Mouse (Mus musculus) CH12.LX (cell line): ENCODE measurements around the gene Stat6. TPM values are rescaled to one million over a fixed set of nuclear protein-coding genes. Genes with fewer than 3 reads are reported as not detected.

Experiments used
- DNase-seq: peaks from one replicate; pipeline ENCODE4 v3.0.0-alpha.2; 2013; ENCODE audit errors: extremely low read depth
- H3K27ac ChIP-seq: 2 replicates; pipeline ENCODE4 v1.5.1; 2012; ENCODE audit warnings: low read depth, mild to moderate bottlenecking, control low read depth, moderate library complexity; ENCODE audit not compliant: insufficient read depth
- H3K27me3 ChIP-seq: replicated peaks from 2 replicates; pipeline ENCODE3; 2012; ENCODE audit warnings: inconsistent platforms
- H3K36me3 ChIP-seq, 2 experiments: replicated peaks in 1 of 2; 2 replicates each; pipeline versions ENCODE3 to v1.6.1; 2012; ENCODE audit warnings: inconsistent platforms in 1 of 2, low read length in 1 of 2, mild to moderate bottlenecking in 1 of 2, mixed read lengths in 1 of 2, moderate library complexity in 1 of 2; ENCODE audit not compliant: control insufficient read depth in 1 of 2, insufficient read depth in 1 of 2
- H3K4me1 ChIP-seq, 2 experiments: 2 replicates each; pipeline ENCODE4 v1.6.1; 2012; ENCODE audit warnings: inconsistent platforms in 1 of 2, moderate library complexity in 1 of 2; ENCODE audit not compliant: insufficient read depth in 2 of 2, control insufficient read depth in 1 of 2
- H3K4me2 ChIP-seq: 2 replicates; pipeline ENCODE4 v1.6.1; 2012; ENCODE audit warnings: low read depth, mild to moderate bottlenecking, control low read depth; ENCODE audit not compliant: poor library complexity, insufficient read depth, severe bottlenecking
- H3K4me3 ChIP-seq, 3 experiments: fragments of 150-350 bp in 1 of 3; sonication (generic) in 1 of 3; replicated peaks in 1 of 3; 2 replicates each; pipeline versions ENCODE3 to v1.5.1; 2011 to 2012; ENCODE audit warnings: low read depth in 2 of 3, low read length in 2 of 3, mild to moderate bottlenecking in 2 of 3, moderate library complexity in 2 of 3, control low read depth in 1 of 3, improper control_type of control experiment in 1 of 3, inconsistent platforms in 1 of 3, mixed read lengths in 1 of 3; ENCODE audit not compliant: poor library complexity in 1 of 3
- H3K79me2 ChIP-seq: replicated peaks from 2 replicates; pipeline ENCODE4 v1.6.1; 2012; ENCODE audit warnings: mild to moderate bottlenecking, moderate library complexity; ENCODE audit not compliant: control insufficient read depth, poor library complexity, insufficient read depth, severe bottlenecking; ENCODE audit errors: extremely low read depth
- H3K9ac ChIP-seq: 2 replicates; pipeline ENCODE4 v1.6.1; 2012; ENCODE audit warnings: low read depth, mild to moderate bottlenecking, control low read depth, moderate library complexity; ENCODE audit not compliant: insufficient read depth
- H3K9me3 ChIP-seq: replicated peaks from 2 replicates; pipeline ENCODE3; 2012; ENCODE audit warnings: low read length, inconsistent platforms, mixed read lengths
- BHLHE40 ChIP-seq: IDR thresholded peaks from 2 replicates; pipeline ENCODE4 v1.6.1; 2011; ENCODE audit warnings: mild to moderate bottlenecking, low read depth, low read length, improper control_type of control experiment
- E2F4 ChIP-seq: IDR thresholded peaks from 2 replicates; pipeline ENCODE4 v1.6.1; 2011; ENCODE audit warnings: low read depth, low read length, improper control_type of control experiment; ENCODE audit not compliant: insufficient replicate concordance
- ELF1 ChIP-seq: IDR thresholded peaks from 2 replicates; pipeline ENCODE4 v1.6.1; 2014; ENCODE audit warnings: low read depth, mild to moderate bottlenecking, inconsistent platforms, low read length, improper control_type of control experiment
- EP300 ChIP-seq: IDR thresholded peaks from 2 replicates; pipeline ENCODE4 v1.6.1; 2011; ENCODE audit warnings: low read length, improper control_type of control experiment
- ETS1 ChIP-seq: conservative IDR thresholded peaks from 2 replicates; pipeline ENCODE4 v1.6.1; 2012; ENCODE audit warnings: low read depth, mild to moderate bottlenecking, inconsistent platforms, low read length, improper control_type of control experiment, moderate library complexity
- GABPA ChIP-seq: IDR thresholded peaks from 2 replicates; pipeline ENCODE4 v1.6.1; 2012; ENCODE audit warnings: low read depth, low read length, improper control_type of control experiment, inconsistent platforms; ENCODE audit not compliant: insufficient replicate concordance
- HCFC1 ChIP-seq: IDR thresholded peaks from 2 replicates; pipeline ENCODE4 v1.6.1; 2012; ENCODE audit warnings: low read depth, mild to moderate bottlenecking, inconsistent platforms, low read length, improper control_type of control experiment
- IRF4 ChIP-seq: IDR thresholded peaks from 2 replicates; pipeline ENCODE4 v1.6.1; 2014; ENCODE audit warnings: low read depth, mild to moderate bottlenecking, inconsistent platforms, low read length, improper control_type of control experiment
- JUN ChIP-seq: IDR thresholded peaks from 2 replicates; pipeline ENCODE4 v1.6.1; 2011; ENCODE audit warnings: low read depth, mild to moderate bottlenecking, low read length, improper control_type of control experiment, moderate library complexity; ENCODE audit not compliant: insufficient read depth
- JUND ChIP-seq: conservative IDR thresholded peaks from 2 replicates; pipeline ENCODE4 v1.6.1; 2011; ENCODE audit warnings: low read depth, low read length, improper control_type of control experiment
- KAT2A ChIP-seq: IDR thresholded peaks from 2 replicates; pipeline ENCODE4 v1.6.1; 2012; ENCODE audit warnings: low read length, improper control_type of control experiment, inconsistent platforms; ENCODE audit not compliant: insufficient replicate concordance
- MAX ChIP-seq: IDR thresholded peaks from 2 replicates; pipeline ENCODE4 v1.6.1; 2011; ENCODE audit warnings: low read length, improper control_type of control experiment
- MAZ ChIP-seq: IDR thresholded peaks from 2 replicates; pipeline ENCODE4 v1.6.1; 2012; ENCODE audit warnings: low read depth, mild to moderate bottlenecking, inconsistent platforms, low read length, improper control_type of control experiment, moderate library complexity
- MXI1 ChIP-seq: IDR thresholded peaks from 2 replicates; pipeline ENCODE4 v1.6.1; 2011; ENCODE audit warnings: mild to moderate bottlenecking, low read depth, low read length, improper control_type of control experiment
- MYC ChIP-seq: IDR thresholded peaks from 2 replicates; pipeline ENCODE4 v1.6.1; 2011; ENCODE audit warnings: low read depth, mild to moderate bottlenecking, improper control_type of control experiment, low read length
- PAX5 ChIP-seq: IDR thresholded peaks from 2 replicates; pipeline ENCODE4 v1.6.1; 2012; ENCODE audit warnings: low read length, inconsistent platforms, mixed read lengths
- POLR2AphosphoS2 ChIP-seq: IDR thresholded peaks from 2 replicates; pipeline ENCODE4 v1.6.1; 2011; ENCODE audit warnings: low read depth, low read length, improper control_type of control experiment
- RCOR1 ChIP-seq: conservative IDR thresholded peaks from 2 replicates; pipeline ENCODE4 v1.6.1; 2012; ENCODE audit warnings: low read depth, mild to moderate bottlenecking, inconsistent platforms, low read length, improper control_type of control experiment
- SIN3A ChIP-seq: IDR thresholded peaks from 2 replicates; pipeline ENCODE4 v1.6.1; 2012; ENCODE audit warnings: low read length, improper control_type of control experiment, inconsistent platforms
- SMC3 ChIP-seq: IDR thresholded peaks from 2 replicates; pipeline ENCODE4 v1.6.1; 2011; ENCODE audit warnings: low read depth, low read length, improper control_type of control experiment
- TCF12 ChIP-seq: IDR thresholded peaks from 2 replicates; pipeline ENCODE4 v1.6.1; 2014; ENCODE audit warnings: low read depth, mild to moderate bottlenecking, inconsistent platforms, low read length, improper control_type of control experiment
- USF1 ChIP-seq: IDR thresholded peaks from 2 replicates; pipeline ENCODE4 v1.6.1; 2014; ENCODE audit warnings: low read depth, mild to moderate bottlenecking, inconsistent platforms, low read length, improper control_type of control experiment
- ZKSCAN1 ChIP-seq: IDR thresholded peaks from 2 replicates; pipeline ENCODE4 v1.6.1; 2012; ENCODE audit warnings: low read depth, inconsistent platforms, low read length, improper control_type of control experiment, borderline replicate concordance
- ZNF384 ChIP-seq: IDR thresholded peaks from 2 replicates; pipeline ENCODE4 v1.6.1; 2012; ENCODE audit warnings: low read depth, low read length, improper control_type of control experiment, inconsistent platforms
- dilution Hi-C: fragments of 300-500 bp; cut with MboI; formaldehyde crosslinking; loops from 2 replicates; pipeline ENCODE4 v1.14.3; 2020; ENCODE audit warnings: low sequenced_read_pairs; ENCODE audit not compliant: extremely low pct_unique_long_range_greater_than_20kb, extremely low pct_ligation_motif_present
- in situ Hi-C: fragments of 300-500 bp; cut with MboI; formaldehyde crosslinking; loops from 3 replicates; pipeline ENCODE4 v1.14.3; 2019; ENCODE audit warnings: low sequenced_read_pairs, low pct_ligation_motif_present, low pct_unique_long_range_greater_than_20kb, mixed read lengths
- polyA plus RNA-seq: library from polyadenylated mRNA; unstranded; fragments of >175 nt; gene quantifications from 2 replicates; pipeline ENCODE4 v1.2.1, GENCODE M21; 2012; ENCODE audit warnings: low read depth; ENCODE audit not compliant: insufficient read length
- total RNA-seq, 2 experiments: library from RNA; depleted of rRNA; stranded (reverse); fragments of 300-350 nt in 1 of 2; fragments of >200 nt in 1 of 2; gene quantifications; 2 replicates each; pipeline ENCODE4 v1.2.3; 2012 to 2014

Stat6 gene
- total and polyA plus RNA-seq, 3 experiments = 71.5 to 76.6 (median 72.1) TPM

DNA sequence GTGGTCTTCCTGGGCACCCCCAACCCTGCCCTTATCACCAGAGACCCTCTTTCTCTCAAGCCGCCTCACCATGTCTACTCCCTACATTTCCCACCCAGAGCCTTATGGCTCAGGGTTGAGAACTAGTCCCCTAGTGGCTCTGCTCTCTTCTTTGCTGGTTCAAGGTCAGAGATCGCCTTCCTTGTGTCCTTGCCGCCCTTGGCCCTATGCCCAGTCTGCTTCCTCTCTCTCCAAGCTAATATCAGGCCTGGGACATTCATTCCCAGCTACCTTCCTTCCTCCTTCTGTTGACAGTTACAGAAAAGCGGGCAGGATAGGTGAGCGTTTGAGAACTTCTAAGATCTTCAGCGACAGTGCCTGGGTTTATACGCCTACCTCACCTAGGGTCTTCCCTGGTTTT lies 64.9 kb downstream of the Stat6 start:
- H3K4me3 ChIP-seq = no peak overlapping the region
- H3K27me3 ChIP-seq = no peaks in the 10 kb centered on the region
- H3K4me2 ChIP-seq = no peak overlapping the region
- H3K4me1 ChIP-seq = peaks cover 0 to 5% of the 10 kb centered on the region in 2 experiments; a peak in 1 of 4 replicates
- H3K36me3 ChIP-seq = no peaks in the 10 kb centered on the region
- H3K79me2 ChIP-seq = no peaks in the 10 kb centered on the region
- H3K27ac ChIP-seq = no peak overlapping the region
- no peaks in the 10 kb centered on the region for H3K9me3 ChIP-seq
- TF ChIP-seq GABPA (no peak), MAZ (no peak), IRF4 (no peak)
- dilution Hi-C loops = no loop called here
- in situ Hi-C loops = no loop called here
- no peak for DNase-seq
- no peak overlapping the region for H3K9ac ChIP-seq

DNA sequence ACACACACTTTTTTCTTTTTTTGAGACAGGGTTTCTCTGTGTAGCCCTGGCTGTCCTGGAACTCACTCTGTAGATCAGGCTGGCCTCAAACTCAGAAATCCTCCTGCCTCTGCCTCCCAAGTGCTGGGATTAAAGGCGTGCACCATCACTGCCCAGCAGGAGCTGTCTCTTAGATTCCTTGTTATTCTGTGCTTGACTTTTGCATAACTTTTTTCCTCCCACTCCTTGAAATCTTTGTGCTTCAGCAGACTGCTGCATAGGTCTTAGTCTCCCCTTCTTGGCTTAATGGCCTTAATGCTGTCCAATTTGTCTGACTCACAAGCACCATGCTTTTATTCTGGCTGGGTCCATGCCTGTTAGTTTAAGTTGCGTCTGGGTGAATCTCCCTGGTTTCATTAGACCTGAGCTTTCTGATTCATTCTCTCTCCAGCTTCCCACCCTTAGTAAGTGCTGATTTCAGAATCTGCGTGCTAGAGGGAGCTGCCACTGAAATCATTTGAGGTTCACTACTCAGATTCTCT lies 66.1 kb downstream of the Stat6 start:
- TF ChIP-seq MAX (no peak), IRF4 (no peak), TCF12 (no peak), ELF1 (no peak), JUND (no peak), JUN (no peak)
- TF ChIP-seq, all 38 proteins: peak for 0
- H3K36me3 ChIP-seq = no peaks in the 10 kb centered on the region
- dilution Hi-C loops = no loop called here
- no peak for DNase-seq
- no peaks in the 10 kb centered on the region for H3K79me2 ChIP-seq
- no peaks in the 10 kb centered on the region for H3K27me3 ChIP-seq
- no peak overlapping the region for H3K4me2 ChIP-seq
- no peak overlapping the region for H3K27ac ChIP-seq
- peaks cover 0 to 3% of the 10 kb centered on the region in 2 experiments; a peak in 1 of 4 replicates for H3K4me1 ChIP-seq
- no peak overlapping the region for H3K4me3 ChIP-seq
- no peak overlapping the region for H3K9ac ChIP-seq
- no peaks in the 10 kb centered on the region for H3K9me3 ChIP-seq
- in situ Hi-C loops = no loop called here

DNA sequence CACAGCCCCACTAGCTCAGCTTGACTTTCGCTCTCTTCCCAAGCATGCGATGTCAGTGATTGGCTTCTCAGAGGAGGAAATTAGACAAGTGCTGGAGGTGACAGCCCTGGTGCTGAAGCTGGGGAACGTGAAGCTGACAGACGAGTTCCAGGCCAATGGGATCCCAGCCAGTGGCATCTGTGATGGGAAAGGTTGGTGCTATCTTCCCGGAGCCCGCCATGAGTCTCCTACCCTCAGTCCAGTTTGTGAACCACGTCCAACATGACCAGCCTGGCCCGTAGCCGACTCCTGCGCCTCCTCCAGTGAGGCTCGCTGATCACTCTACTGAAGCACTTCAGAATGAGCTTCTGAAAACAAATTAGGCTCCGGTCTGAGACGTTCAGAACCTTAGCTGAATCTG lies 67.5 kb downstream of the Stat6 start:
- no peak for DNase-seq
- no peak overlapping the region for H3K9ac ChIP-seq
- in situ Hi-C loops (no loop called here), dilution Hi-C loops (no loop called here)
- H3K79me2 ChIP-seq = no peaks in the 10 kb centered on the region
- no peak overlapping the region for H3K27ac ChIP-seq
- no peaks in the 10 kb centered on the region for H3K36me3 ChIP-seq
- no peak overlapping the region for H3K4me3 ChIP-seq
- peaks cover 0 to 3% of the 10 kb centered on the region in 2 experiments; a peak in 1 of 4 replicates for H3K4me1 ChIP-seq
- H3K9me3 ChIP-seq = no peaks in the 10 kb centered on the region
- no peaks in the 10 kb centered on the region for H3K27me3 ChIP-seq
- TF ChIP-seq ETS1 = no peak
- TF ChIP-seq ZNF384 = no peak
- no peak for TF ChIP-seq MYC
- no peak for TF ChIP-seq SIN3A
- TF ChIP-seq ELF1 = no peak
- TF ChIP-seq E2F4 = no peak
- no peak for TF ChIP-seq EP300
- TF ChIP-seq RCOR1 = no peak
- no peak for TF ChIP-seq POLR2AphosphoS2
- no peak for TF ChIP-seq ZKSCAN1
- TF ChIP-seq MXI1 = no peak
- TF ChIP-seq SMC3 = no peak
- no peak for TF ChIP-seq MAX
- no peak for TF ChIP-seq TCF12
- no peak for TF ChIP-seq PAX5
- TF ChIP-seq KAT2A = no peak
- TF ChIP-seq HCFC1 = no peak
- no peak for TF ChIP-seq BHLHE40
- no peak for TF ChIP-seq USF1
- H3K4me2 ChIP-seq = no peak overlapping the region
